Mouse (Mus musculus) MEL (cell line): ENCODE results near the gene Gm42957. TPM values are rescaled to one million over a fixed set of nuclear protein-coding genes. Genes with fewer than 3 reads are reported as not detected.
A peak's percentile ranks its signal among the peaks of the same experiment; 100 is the strongest.
"Not testable (repeated sequence)": the region's sequence is repeated elsewhere in the genome, so short reads cannot be mapped to it uniquely, and the experiment has no call there.

ENCODE experiments used
- DNase-seq: peaks from one replicate; pipeline ENCODE4 v3.0.0; 2011; ENCODE audit warnings: low read depth, low spot score
- H3K27ac ChIP-seq: 2 replicates; pipeline ENCODE4 v1.5.1; 2012; ENCODE audit warnings: low read depth, mild to moderate bottlenecking, control low read depth, low read length, moderate library complexity; ENCODE audit not compliant: control insufficient read depth
- H3K27me3 ChIP-seq, 2 experiments: fragments of 150-350 bp in 1 of 2; sonication (generic) in 1 of 2; 2 replicates each; pipeline ENCODE4 v1.6.1; 2012; ENCODE audit warnings: low read length in 2 of 2, mild to moderate bottlenecking in 2 of 2, improper control_type of control experiment in 1 of 2, moderate library complexity in 1 of 2; ENCODE audit not compliant: insufficient read depth in 2 of 2, control insufficient read depth in 1 of 2
- H3K36me3 ChIP-seq, 2 experiments: 2 replicates each; pipeline ENCODE4 v1.6.1; 2012 to 2014; ENCODE audit warnings: low read length in 2 of 2, improper control_type of control experiment in 1 of 2, inconsistent platforms in 1 of 2, mild to moderate bottlenecking in 1 of 2; ENCODE audit not compliant: insufficient read depth in 2 of 2, control insufficient read depth in 1 of 2
- H3K4me1 ChIP-seq, 2 experiments: fragments of 150-350 bp in 1 of 2; sonication (generic) in 1 of 2; 2 replicates each; pipeline ENCODE4 v1.6.1; 2012; ENCODE audit warnings: low read length in 2 of 2, improper control_type of control experiment in 1 of 2, mild to moderate bottlenecking in 1 of 2; ENCODE audit not compliant: insufficient read depth in 2 of 2, control insufficient read depth in 1 of 2
- H3K4me3 ChIP-seq, 2 experiments: fragments of 150-350 bp in 1 of 2; sonication (generic) in 1 of 2; 2 replicates each; pipeline ENCODE4 v1.5.1; 2012; ENCODE audit warnings: low read depth in 2 of 2, low read length in 2 of 2, mild to moderate bottlenecking in 2 of 2, moderate library complexity in 2 of 2, control low read depth in 1 of 2, improper control_type of control experiment in 1 of 2; ENCODE audit not compliant: control insufficient read depth in 1 of 2, insufficient read depth in 1 of 2
- H3K79me2 ChIP-seq: 2 replicates; pipeline ENCODE4 v1.6.1; 2012; ENCODE audit warnings: mild to moderate bottlenecking, low read length, moderate library complexity; ENCODE audit not compliant: control insufficient read depth, poor library complexity, insufficient read depth
- H3K9ac ChIP-seq: 2 replicates; pipeline ENCODE4 v1.6.1; 2012; ENCODE audit warnings: low read depth, mild to moderate bottlenecking, control low read depth, low read length, moderate library complexity; ENCODE audit not compliant: control insufficient read depth, poor library complexity, severe bottlenecking
- H3K9me3 ChIP-seq: fragments of 150-350 bp; sonication (generic); replicated peaks from 2 replicates; pipeline ENCODE4 v1.6.1; 2012; ENCODE audit warnings: mild to moderate bottlenecking, low read length, improper control_type of control experiment, moderate library complexity; ENCODE audit not compliant: insufficient read depth
- CHD1 ChIP-seq: IDR thresholded peaks from 2 replicates; pipeline ENCODE4 v1.6.1; 2012; ENCODE audit warnings: low read depth, mild to moderate bottlenecking, inconsistent platforms, low read length, improper control_type of control experiment
- ELF1 ChIP-seq: IDR thresholded peaks from 2 replicates; pipeline ENCODE4 v1.6.1; 2014; ENCODE audit warnings: low read depth, mild to moderate bottlenecking, inconsistent platforms, low read length, improper control_type of control experiment, moderate library complexity
- EP300 ChIP-seq, 2 experiments: IDR thresholded peaks; 2 replicates each; pipeline ENCODE4 v1.6.1; 2011; ENCODE audit warnings: improper control_type of control experiment in 2 of 2, low read length in 2 of 2, low read depth in 1 of 2, mild to moderate bottlenecking in 1 of 2
- ETS1 ChIP-seq: IDR thresholded peaks from 2 replicates; pipeline ENCODE4 v1.6.1; 2012; ENCODE audit warnings: low read depth, mild to moderate bottlenecking, inconsistent platforms, low read length, improper control_type of control experiment, moderate library complexity
- GABPA ChIP-seq: IDR thresholded peaks from 2 replicates; pipeline ENCODE4 v1.6.1; 2012; ENCODE audit warnings: low read depth, mild to moderate bottlenecking, inconsistent platforms, low read length, improper control_type of control experiment, moderate library complexity
- HCFC1 ChIP-seq: IDR thresholded peaks from 2 replicates; pipeline ENCODE4 v1.6.1; 2012; ENCODE audit warnings: low read depth, mild to moderate bottlenecking, inconsistent platforms, low read length, improper control_type of control experiment, moderate library complexity
- JUND ChIP-seq: IDR thresholded peaks from 2 replicates; pipeline ENCODE4 v1.6.1; 2011; ENCODE audit warnings: low read depth, mild to moderate bottlenecking, improper control_type of control experiment, low read length
- MAFK ChIP-seq: IDR thresholded peaks from 2 replicates; pipeline ENCODE4 v1.6.1; 2011; ENCODE audit warnings: low read depth, mild to moderate bottlenecking, low read length, improper control_type of control experiment, borderline replicate concordance
- MAX ChIP-seq: IDR thresholded peaks from 2 replicates; pipeline ENCODE4 v1.6.1; 2011; ENCODE audit warnings: low read length, improper control_type of control experiment
- MAZ ChIP-seq: IDR thresholded peaks from 2 replicates; pipeline ENCODE4 v1.6.1; 2012; ENCODE audit warnings: low read depth, mild to moderate bottlenecking, inconsistent platforms, low read length, improper control_type of control experiment
- MXI1 ChIP-seq: IDR thresholded peaks from 2 replicates; pipeline ENCODE4 v1.6.1; 2011; ENCODE audit warnings: mild to moderate bottlenecking, low read depth, low read length, improper control_type of control experiment
- MYC ChIP-seq: IDR thresholded peaks from 2 replicates; pipeline ENCODE4 v1.6.1; 2011; ENCODE audit warnings: low read depth, mild to moderate bottlenecking, low read length, improper control_type of control experiment, moderate library complexity
- RAD21 ChIP-seq: IDR thresholded peaks from 2 replicates; pipeline ENCODE4 v1.6.1; 2011; ENCODE audit warnings: mild to moderate bottlenecking, low read depth, low read length, improper control_type of control experiment
- SIN3A ChIP-seq: IDR thresholded peaks from 2 replicates; pipeline ENCODE4 v1.6.1; 2012; ENCODE audit warnings: low read length, improper control_type of control experiment, inconsistent platforms
- TBP ChIP-seq: IDR thresholded peaks from 2 replicates; pipeline ENCODE4 v1.8.0; 2011; ENCODE audit warnings: low read depth, low read length, improper control_type of control experiment
- UBTF ChIP-seq: IDR thresholded peaks from 2 replicates; pipeline ENCODE4 v1.6.1; 2012; ENCODE audit warnings: low read depth, mild to moderate bottlenecking, inconsistent platforms, low read length, improper control_type of control experiment, moderate library complexity, borderline replicate concordance; ENCODE audit not compliant: insufficient read depth
- USF1 ChIP-seq: IDR thresholded peaks from 2 replicates; pipeline ENCODE4 v1.6.1; 2014; ENCODE audit warnings: low read depth, mild to moderate bottlenecking, inconsistent platforms, low read length, improper control_type of control experiment, moderate library complexity
- USF2 ChIP-seq, 2 experiments: IDR thresholded peaks; 2 replicates each; pipeline ENCODE4 v1.6.1; 2011 to 2012; ENCODE audit warnings: improper control_type of control experiment in 2 of 2, low read length in 2 of 2, borderline replicate concordance in 1 of 2, inconsistent platforms in 1 of 2, low read depth in 1 of 2, mild to moderate bottlenecking in 1 of 2; ENCODE audit not compliant: insufficient read depth in 1 of 2
- ZMIZ1 ChIP-seq: IDR thresholded peaks from 2 replicates; pipeline ENCODE4 v1.6.1; 2012; ENCODE audit warnings: low read depth, mild to moderate bottlenecking, inconsistent platforms, low read length, improper control_type of control experiment, moderate library complexity
- polyA plus RNA-seq, 2 experiments: library from polyadenylated mRNA; stranded (reverse) in 1 of 2; unstranded in 1 of 2; fragments of >175 nt in 1 of 2; fragments of >200 nt in 1 of 2; gene quantifications; 2 replicates each; pipeline versions ENCODE4 v1.2.1 to v1.2.4; 2012; ENCODE audit warnings: low replicate concordance in 2 of 2, low read depth in 1 of 2; ENCODE audit not compliant: insufficient read length in 2 of 2, insufficient read depth in 1 of 2, missing spikeins in 1 of 2
- total RNA-seq: library from RNA; depleted of rRNA; stranded (reverse); fragments of 300-350 nt; gene quantifications from 2 replicates; pipeline ENCODE4 v1.2.3, GENCODE M21; 2012

Gene Gm42957
- total and polyA plus RNA-seq, 3 experiments = 0.06 to 0.19 TPM; not detected in 1

GRCm38 (mm10) chr3:96684822-96685156 is 49.5 kb downstream of the Gm42957 start:
- no peaks in the 10 kb centered on the region for H3K9me3 ChIP-seq
- no peak overlapping the region for H3K9ac ChIP-seq
- H3K36me3 ChIP-seq = peaks cover 0 to 20% of the 10 kb centered on the region in 2 experiments; a peak in 2 of 4 replicates
- TF ChIP-seq EP300 (IDR thresholded peaks at IDR 0.05; ENCODE audit: low read depth in 1 of 2, low read length in 2 of 2) (no peak), USF2 (IDR thresholded peaks at IDR 0.05; ENCODE audit: borderline replicate concordance in 1 of 2, insufficient read depth in 1 of 2, low read depth in 1 of 2, low read length in 2 of 2) (no peak), RAD21 (no peak), JUND (no peak), CHD1 (no peak), MAZ (no peak), ZMIZ1 (no peak), GABPA (no peak), TBP (no peak), MYC (no peak), HCFC1 (no peak), UBTF (no peak)
- no peak for DNase-seq
- no peak overlapping the region for H3K27ac ChIP-seq
- no peak overlapping the region for H3K4me3 ChIP-seq
- peaks cover 12 to 24% of the 10 kb centered on the region in 2 experiments for H3K4me1 ChIP-seq
- no peaks in the 10 kb centered on the region for H3K79me2 ChIP-seq
- H3K27me3 ChIP-seq = no peaks in the 10 kb centered on the region

GRCm38 (mm10) chr3:96686057-96686456 is 50.8 kb downstream of the Gm42957 start:
- H3K36me3 ChIP-seq, H3K27ac ChIP-seq, H3K27me3 ChIP-seq, DNase-seq, H3K4me3 ChIP-seq, H3K9ac ChIP-seq, H3K9me3 ChIP-seq, H3K79me2 ChIP-seq: not testable (repeated sequence)
- TF ChIP-seq TBP = peak; percentile 95
- H3K4me1 ChIP-seq = peaks cover 13 to 14% of the 10 kb centered on the region in 2 experiments

GRCm38 (mm10) chr3:96688854-96689253 is 53.6 kb downstream of the Gm42957 start:
- Histone ChIP-seq H3K4me1 (peaks cover 13 to 14% of the 10 kb centered on the region in 2 experiments), H3K4me3 (peak overlapping the region; percentile 53 to 70), H3K9me3 (no peaks in the 10 kb centered on the region), H3K9ac (peak overlapping the region; percentile 26), H3K36me3 (peaks cover 0 to 9% of the 10 kb centered on the region in 2 experiments; a peak in 2 of 4 replicates), H3K27ac (no peak overlapping the region), H3K27me3 (no peaks in the 10 kb centered on the region), H3K79me2 (no peaks in the 10 kb centered on the region)
- peak; percentile 88 for DNase-seq
- TF ChIP-seq EP300 (IDR thresholded peaks at IDR 0.05; ENCODE audit: low read depth in 1 of 2, low read length in 2 of 2) (peak in 1 of 2 experiments; percentile 65; a peak in 2 of 4 replicates), ELF1 (no peak), MAFK (no peak), SIN3A (peak; percentile 69), GABPA (no peak), ETS1 (no peak), MAZ (no peak), TBP (0 out of 2 replicates have a peak, but pooled peaks have one; percentile 28), MXI1 (peak; percentile 80), USF1 (peak; percentile 45), RAD21 (no peak), MAX (peak; percentile 52), CHD1 (no peak)
